Mouse (Mus musculus) forebrain, embryonic 11.5 days (tissue): ENCODE data around the gene Eif4e1b. TPM values are rescaled to one million over a fixed set of nuclear protein-coding genes. Genes with fewer than 3 reads are reported as not detected.

ENCODE experiments used
- ATAC-seq: fragments of 200-750 bp; cut with Nextera tagmentation; replicated peaks from 2 replicates; pipeline ENCODE4 v1.8.0; 2017; ENCODE audit warnings: moderate TSS enrichment; ENCODE audit not compliant: low FRiP score
- DNase-seq: peaks from one replicate; pipeline ENCODE4 v3.0.0-alpha.2; 2017; ENCODE audit warnings: low spot score
- H3K27ac ChIP-seq: fragments of 300-500 bp; sonication (generic); 2 replicates; pipeline ENCODE4 v1.5.1; 2014; ENCODE audit warnings: low read depth, low read length
- H3K27me3 ChIP-seq: fragments of 300-500 bp; sonication (generic); 2 replicates; pipeline ENCODE4 v1.6.1; 2014; ENCODE audit warnings: mild to moderate bottlenecking, low read length, mixed read lengths; ENCODE audit not compliant: control insufficient read depth, insufficient read depth
- H3K36me3 ChIP-seq: fragments of 300-500 bp; sonication (generic); 2 replicates; pipeline ENCODE4 v1.6.1; 2014; ENCODE audit warnings: mild to moderate bottlenecking, low read length, moderate library complexity, mixed read lengths; ENCODE audit not compliant: control insufficient read depth, insufficient read depth
- H3K4me1 ChIP-seq: fragments of 300-500 bp; sonication (generic); replicated peaks from 2 replicates; pipeline ENCODE4 v1.6.1; 2014; ENCODE audit warnings: low read length, mixed read lengths; ENCODE audit not compliant: control insufficient read depth, insufficient read depth
- H3K4me2 ChIP-seq: fragments of 300-500 bp; sonication (generic); 2 replicates; pipeline ENCODE4 v1.6.1; 2014; ENCODE audit warnings: low read depth, mild to moderate bottlenecking, low read length, moderate library complexity, mixed read lengths; ENCODE audit not compliant: severe bottlenecking
- H3K4me3 ChIP-seq: fragments of 300-500 bp; sonication (generic); 2 replicates; pipeline ENCODE4 v1.5.1; 2014; ENCODE audit warnings: low read depth, low read length
- H3K9ac ChIP-seq: fragments of 300-500 bp; sonication (generic); 2 replicates; pipeline ENCODE4 v1.6.1; 2014; ENCODE audit warnings: low read length
- H3K9me3 ChIP-seq: fragments of 300-500 bp; sonication (generic); 2 replicates; pipeline ENCODE4 v1.6.1; 2016; ENCODE audit warnings: low read length, mixed read lengths; ENCODE audit not compliant: control insufficient read depth
- WGBS: fragments of 180-500 bp; shearing (Covaris S2); extraction: QIAGEN DNeasy Blood & Tissue Kit; methylation state at CpG from one replicate; pipeline ENCODE4 v1.1.7; 2014; 5-methylcytosine and 5-hydroxymethylcytosine counted together
- polyA plus RNA-seq: library from polyadenylated mRNA; unstranded; fragments of >200 nt; fragmentation: Nextera tagmentation; extraction: Ambion mirVana; gene quantifications from 2 replicates; pipeline ENCODE4 v1.2.1, GENCODE M21; 2014

Gene Eif4e1b
- polyA plus RNA-seq, 1 experiment from 2014 or later, result not detected

DNA sequence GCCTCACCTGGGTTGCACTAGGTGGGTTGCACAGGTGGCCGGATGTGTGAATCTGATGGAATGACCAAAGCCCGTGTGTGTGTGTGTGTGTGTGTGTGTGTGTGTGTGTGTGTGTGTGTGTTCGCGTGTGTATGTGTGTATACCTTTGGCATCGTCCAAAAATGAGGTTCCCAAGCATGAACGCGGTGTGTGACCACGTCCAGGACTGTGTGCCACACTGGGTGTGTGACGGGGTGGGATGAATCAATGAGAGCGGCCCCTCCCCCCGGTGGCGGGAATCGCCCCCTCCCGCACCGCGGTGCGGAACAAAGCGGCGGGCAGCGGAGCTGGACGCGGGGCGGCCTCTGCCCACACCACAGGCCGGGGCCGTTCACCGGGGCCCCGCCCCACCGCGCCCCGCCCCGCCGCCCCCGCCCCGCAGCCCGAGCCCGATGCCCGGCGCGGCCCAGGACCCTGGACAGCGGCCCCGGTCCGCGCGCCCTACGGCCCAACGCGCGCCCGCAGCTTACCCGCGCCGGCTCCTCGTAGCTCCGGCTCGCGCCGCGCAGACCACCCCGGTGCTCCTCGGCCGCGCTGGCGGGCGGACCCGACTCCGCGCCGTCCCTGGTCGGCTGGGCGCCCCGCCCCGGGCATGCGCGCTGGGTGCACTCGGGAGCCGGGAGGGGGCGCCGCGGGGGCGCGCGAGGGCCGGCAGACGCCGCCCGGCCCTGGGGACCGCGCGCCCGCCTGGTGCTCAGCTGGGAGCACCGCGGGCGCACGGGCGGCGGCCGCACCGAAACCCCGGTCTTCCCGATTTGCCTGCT lies 34.5 kb upstream of the Eif4e1b start:
- Histone ChIP-seq H3K9me3 (no peaks in the 10 kb centered on the region), H3K4me2 (peak overlapping the region; percentile 67), H3K4me1 (0 out of 2 replicates have a peak, but pooled peaks cover 2% of the 10 kb centered on the region), H3K9ac (peak overlapping the region; percentile 70), H3K27me3 (peaks cover 16% of the 10 kb centered on the region), H3K4me3 (peak overlapping the region; percentile 67), H3K36me3 (no peaks in the 10 kb centered on the region), H3K27ac (peak overlapping the region; percentile 59)
- peak; percentile 90 for ATAC-seq
- peak; percentile 88 for DNase-seq
- WGBS, result 1% methylated on average over 67 of the region's 100 CpGs

DNA sequence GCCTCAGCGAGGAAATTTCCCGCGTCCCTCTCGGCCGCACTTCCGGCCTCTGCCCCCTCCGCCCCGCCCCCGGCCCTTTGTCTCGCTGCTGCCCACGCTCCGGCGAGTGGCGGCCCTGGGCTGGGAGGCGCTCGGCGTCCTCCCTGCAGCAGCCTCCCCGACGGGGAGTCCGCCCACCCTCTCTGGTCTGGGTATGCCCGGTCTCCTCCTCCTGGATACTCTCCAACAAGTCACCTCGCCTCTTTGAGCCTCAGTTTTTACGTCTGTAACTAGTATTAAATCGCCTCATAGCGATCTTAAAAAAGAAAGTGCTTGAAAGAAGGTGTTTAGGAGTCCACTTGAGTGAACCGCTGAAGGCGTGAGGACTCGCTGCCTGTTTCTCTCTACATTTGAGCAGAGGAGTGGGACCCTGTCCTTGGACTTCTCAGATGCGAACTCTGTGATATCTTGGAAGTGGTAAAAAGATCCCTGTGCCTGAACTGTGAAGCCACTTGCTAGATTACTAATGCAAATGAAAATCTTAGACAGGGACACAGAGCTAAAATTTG lies 33.9 kb upstream of the Eif4e1b start, which contains the start of gene Gprin1:
TSS of gene Gprin1 (minus strand) at position 11 of the 548 bp plus-strand sequence.
- H3K36me3 ChIP-seq, result no peaks in the 10 kb centered on the region
- ATAC-seq (peak; percentile 76), DNase-seq (no peak)
- WGBS, result 1% methylated on average over 29 of the region's 29 CpGs
- peak within 1 kb of the TSS; percentile 70 for H3K9ac ChIP-seq
- H3K27me3 ChIP-seq, result peaks cover 16% of the 10 kb centered on the region
- peak within 1 kb of the TSS; percentile 59 for H3K27ac ChIP-seq
- no peaks in the 10 kb centered on the region for H3K9me3 ChIP-seq
- H3K4me3 ChIP-seq, result peak within 1 kb of the TSS; percentile 67
- H3K4me1 ChIP-seq, result 0 out of 2 replicates have a peak, but pooled peaks cover 2% of the 10 kb centered on the region
- peak within 1 kb of the TSS; percentile 67 for H3K4me2 ChIP-seq

DNA sequence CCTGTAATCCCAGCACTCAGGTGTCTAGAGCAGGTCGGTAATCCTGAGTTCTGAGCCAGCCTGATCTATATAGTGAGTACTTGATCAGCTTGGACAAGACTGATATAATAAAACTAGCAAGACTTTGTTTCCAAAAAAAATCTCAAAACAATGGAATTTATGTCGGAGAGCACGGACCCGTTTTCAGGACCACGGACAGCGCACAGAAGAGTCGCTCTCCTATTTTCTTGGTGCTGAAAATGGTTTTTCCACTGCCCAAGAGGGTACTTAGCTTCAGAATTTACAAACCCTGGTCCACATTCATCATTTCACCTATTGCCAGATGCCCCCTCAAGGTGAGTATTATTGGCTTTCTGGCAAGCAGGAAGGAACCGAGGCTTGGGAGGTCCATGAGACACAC lies 33.1 kb upstream of the Eif4e1b start:
- Histone ChIP-seq H3K9me3 (no peaks in the 10 kb centered on the region), H3K9ac (no peak overlapping the region), H3K4me3 (no peak overlapping the region), H3K36me3 (no peaks in the 10 kb centered on the region), H3K4me2 (no peak overlapping the region), H3K27ac (no peak overlapping the region), H3K27me3 (peaks cover 16% of the 10 kb centered on the region), H3K4me1 (0 out of 2 replicates have a peak, but pooled peaks cover 2% of the 10 kb centered on the region)
- DNase-seq, result peak; percentile 74
- ATAC-seq, result no peak
- WGBS, result 2% methylated on average over 8 of the region's 8 CpGs

DNA sequence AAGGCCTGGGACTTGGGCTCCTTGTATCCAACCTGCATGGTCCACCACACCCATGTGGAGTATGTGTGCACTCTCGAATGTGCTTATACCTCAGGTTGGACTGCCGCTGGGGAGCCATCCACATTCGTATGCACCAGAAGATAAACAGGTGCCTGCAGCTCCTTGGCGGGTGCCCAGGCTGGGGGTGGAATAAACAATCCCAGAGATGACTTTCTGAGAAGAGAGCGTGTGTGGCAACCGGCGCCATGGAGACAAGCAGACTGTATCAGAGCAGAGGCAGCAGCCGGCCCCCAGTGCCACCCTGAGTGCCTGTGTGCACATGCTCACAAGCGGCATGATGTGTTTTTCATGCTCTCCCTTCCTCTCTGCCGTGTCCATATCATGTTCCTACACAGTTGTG lies 31.1 kb upstream of the Eif4e1b start:
- WGBS, result 75% methylated on average over 10 of the region's 10 CpGs
- Histone ChIP-seq H3K9ac (no peak overlapping the region), H3K4me1 (no peaks in the 10 kb centered on the region), H3K4me2 (no peak overlapping the region), H3K9me3 (no peaks in the 10 kb centered on the region), H3K4me3 (no peak overlapping the region), H3K27ac (no peak overlapping the region), H3K36me3 (no peaks in the 10 kb centered on the region), H3K27me3 (peaks cover 16% of the 10 kb centered on the region)
- ATAC-seq (no peak), DNase-seq (no peak)

DNA sequence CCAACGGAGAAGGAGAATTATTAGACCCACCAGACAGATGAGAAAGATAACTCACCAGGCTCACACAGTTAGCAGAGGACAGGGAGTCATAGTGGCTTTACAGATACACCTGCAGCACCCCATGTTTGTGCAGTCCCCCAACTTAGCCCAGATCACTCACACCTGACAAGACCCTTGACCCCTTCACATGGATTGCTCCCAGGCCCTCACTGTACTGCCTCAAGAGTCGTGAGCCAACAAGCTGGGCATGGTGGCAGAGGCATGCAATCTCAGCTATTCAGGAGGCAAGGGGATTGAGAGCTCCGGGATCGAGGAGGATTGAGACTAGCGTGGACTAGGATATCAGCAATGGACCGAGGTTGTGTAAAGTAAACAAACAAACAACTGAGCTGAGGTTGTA lies 30.1 kb upstream of the Eif4e1b start:
- Histone ChIP-seq H3K27me3 (peaks cover 16% of the 10 kb centered on the region), H3K9me3 (no peaks in the 10 kb centered on the region), H3K36me3 (no peaks in the 10 kb centered on the region), H3K4me1 (no peaks in the 10 kb centered on the region; the same call in 1 of the 2 replicates), H3K9ac (no peak overlapping the region), H3K4me2 (no peak overlapping the region), H3K4me3 (no peak overlapping the region), H3K27ac (no peak overlapping the region)
- ATAC-seq (no peak), DNase-seq (no peak)
- whole genome bisulfite sequencing, result 68% methylated on average over 6 of the region's 6 CpGs

DNA sequence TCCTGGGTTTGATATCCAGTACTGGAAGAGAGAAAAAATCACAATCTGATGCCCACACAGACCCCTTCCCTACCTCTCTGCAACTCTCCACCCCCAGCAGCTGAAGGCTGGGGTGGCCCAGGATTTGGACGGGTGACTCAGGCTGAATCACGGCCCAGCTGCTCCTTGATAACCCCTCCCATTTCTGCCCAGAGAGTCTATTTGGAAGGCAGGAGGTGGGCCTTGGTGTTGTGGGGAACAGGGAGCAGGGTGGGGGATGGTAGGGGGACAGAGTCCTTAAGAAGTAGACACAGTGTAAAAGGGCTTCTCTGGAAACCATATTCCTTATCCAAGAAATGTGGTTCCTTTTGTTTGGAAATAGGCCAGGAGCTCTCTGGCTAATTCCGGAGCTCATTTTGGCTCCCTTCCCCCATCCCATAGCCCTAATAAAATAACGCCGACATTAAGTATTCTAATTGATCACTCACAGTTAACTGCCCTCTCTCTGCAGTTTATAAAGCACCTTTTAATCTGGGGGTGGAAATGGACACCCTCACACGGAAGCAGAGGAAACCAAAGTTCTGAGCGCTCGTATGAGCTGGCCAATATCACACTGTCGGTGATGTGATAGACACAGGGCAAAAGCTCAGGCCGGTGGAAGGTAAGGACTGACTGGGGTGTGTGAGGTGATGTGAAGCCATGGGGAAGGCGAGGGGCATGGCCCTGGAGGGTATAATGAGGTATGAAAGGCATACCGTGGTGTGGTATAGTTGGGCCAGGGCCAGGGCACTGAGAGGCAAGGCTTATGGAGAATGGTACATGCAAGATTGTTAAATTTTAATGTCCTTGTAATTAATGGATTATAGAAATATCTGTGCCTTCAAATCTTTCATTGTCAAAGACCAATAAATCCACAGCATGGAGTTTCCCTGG lies 29.4 kb upstream of the Eif4e1b start:
- no peak overlapping the region for H3K9ac ChIP-seq
- no peak overlapping the region for H3K4me3 ChIP-seq
- H3K9me3 ChIP-seq, result no peaks in the 10 kb centered on the region
- no peak overlapping the region for H3K4me2 ChIP-seq
- H3K27me3 ChIP-seq, result peaks cover 16% of the 10 kb centered on the region
- DNase-seq (no peak), ATAC-seq (no peak)
- no peaks in the 10 kb centered on the region for H3K36me3 ChIP-seq
- no peak overlapping the region for H3K27ac ChIP-seq
- H3K4me1 ChIP-seq, result peaks cover 4% of the 10 kb centered on the region
- WGBS, result 47% methylated on average over 12 of the region's 12 CpGs

DNA sequence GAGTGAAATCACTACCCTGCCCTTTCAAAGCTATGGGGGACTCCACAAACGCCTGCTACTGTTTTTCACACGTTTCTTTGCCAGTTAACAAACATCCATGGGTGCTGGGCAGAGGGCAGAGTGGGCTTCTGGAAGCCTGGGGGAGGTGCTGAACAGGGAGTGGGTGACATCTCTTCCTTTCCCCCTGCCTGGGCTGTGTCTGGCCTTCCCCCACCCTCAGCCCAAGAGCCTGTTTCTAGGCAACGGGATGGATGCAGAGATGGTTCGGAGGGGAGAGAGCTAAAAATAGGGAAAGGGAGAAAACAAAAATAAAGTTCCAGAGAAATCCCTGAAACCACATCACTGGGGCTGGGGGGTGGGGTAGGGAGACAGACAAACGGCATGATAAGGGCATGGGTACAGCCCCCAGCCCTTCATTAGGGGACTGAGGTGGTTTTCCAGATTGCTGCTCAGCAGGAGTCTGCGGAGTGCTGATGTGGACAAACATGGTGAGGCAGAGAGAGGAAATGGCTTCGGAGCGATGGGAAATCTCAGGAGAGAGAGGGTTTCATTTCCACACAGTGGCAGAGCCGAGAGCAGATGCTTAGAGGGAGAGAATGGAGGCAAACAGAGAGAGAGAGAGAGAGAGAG lies 28.5 kb upstream of the Eif4e1b start:
- Histone ChIP-seq H3K36me3 (no peaks in the 10 kb centered on the region), H3K9me3 (no peaks in the 10 kb centered on the region), H3K27ac (no peak overlapping the region), H3K4me1 (peaks cover 11% of the 10 kb centered on the region), H3K27me3 (peaks cover 13% of the 10 kb centered on the region), H3K4me3 (no peak overlapping the region), H3K4me2 (peak overlapping the region; percentile 8; the same call in 1 of the 2 replicates), H3K9ac (no peak overlapping the region)
- no peak for DNase-seq
- 27% methylated on average over 9 of the region's 9 CpGs for WGBS
- no peak for ATAC-seq

DNA sequence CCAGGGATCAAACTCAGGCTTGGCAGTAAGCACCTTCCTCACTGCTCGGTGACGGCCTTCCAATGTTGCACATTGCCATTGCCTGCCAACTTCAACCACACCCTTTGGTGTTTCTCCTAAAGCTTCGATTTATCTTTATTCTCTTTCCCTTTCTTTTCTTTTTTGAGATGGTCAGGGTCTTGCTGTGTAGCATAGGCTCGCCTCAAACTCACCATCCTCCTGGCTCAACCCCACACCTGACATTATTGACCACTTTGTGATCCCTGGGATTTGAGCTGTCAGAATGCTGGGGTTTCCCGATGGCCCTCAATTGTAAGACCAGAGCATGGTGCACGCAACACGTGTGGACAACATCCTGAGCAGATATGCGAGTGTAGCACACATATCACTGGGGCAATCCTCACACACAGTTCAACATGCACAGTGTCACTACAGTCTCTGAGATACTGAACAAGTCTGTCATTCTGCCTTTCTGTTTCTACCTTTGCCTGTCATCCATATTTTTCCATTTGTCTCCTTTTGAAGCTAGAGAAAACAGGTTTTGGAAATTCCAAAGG lies 27.6 kb upstream of the Eif4e1b start:
- no peak overlapping the region for H3K4me3 ChIP-seq
- H3K27ac ChIP-seq, result no peak overlapping the region
- no peak for ATAC-seq
- peaks cover 4% of the 10 kb centered on the region for H3K27me3 ChIP-seq
- no peak for DNase-seq
- H3K4me1 ChIP-seq, result peaks cover 11% of the 10 kb centered on the region
- H3K36me3 ChIP-seq, result no peaks in the 10 kb centered on the region
- H3K4me2 ChIP-seq, result no peak overlapping the region
- WGBS, result 86% methylated on average over 8 of the region's 8 CpGs
- no peaks in the 10 kb centered on the region for H3K9me3 ChIP-seq
- no peak overlapping the region for H3K9ac ChIP-seq
